17 mouse cellular contexts compared by ENCODE assay signal in genomic region chr14:56530788-56531187, GRCm38 (mm10). TPM values are rescaled to one million over a fixed set of nuclear protein-coding genes. Genes with fewer than 3 reads are reported as not detected.
A peak's percentile ranks its signal among the peaks of the same experiment; 100 is the strongest.
DNase-seq lines count a peak whose midpoint lies in the region; ATAC-seq lines count a peak whose summit lies in the region.
"Had no signal": no experiment of that assay in that cellular context is flagged by ENCODE, and none has a peak within 500 bp of the region (broad histone marks: within the 10 kb centered on the region; RNA-seq: fewer than 3 reads in every experiment).

No protein-coding gene starts in this region.

- no peak for DNase-seq in cerebellum, postnatal 10 days
- peak; percentile 13 for DNase-seq in ES-CJ7 (ENCODE audit: low read depth, low spot score)
- DNase-seq in cerebellum, adult 18-20 months, result peak; percentile 41 to 67
- peak; percentile 76 for DNase-seq in cerebellum, adult 9-11 months
- no peak for DNase-seq in ovary, adult 18-20 months (ENCODE audit: low spot score)
- DNase-seq in left cerebral cortex, postnatal 10 days (ENCODE audit: extremely low spot score in 1 of 2, low spot score in 2 of 2), result no peak
- no peak for DNase-seq in embryo, embryonic 11 days
- DNase-seq: adrenal gland, adult 2 months; adrenal gland, postnatal 25 days; B cell, adult 2 months; gastrocnemius, postnatal 10 days; heart, adult 2 months; kidney, adult 18-20 months had no signal

- peak; percentile 56; the same call in 1 of the 2 replicates for ATAC-seq in cerebellum, adult (ENCODE audit: insufficient number of reproducible peaks, low FRiP score, low TSS enrichment)
- ATAC-seq: CD4-positive, CD25-positive, alpha-beta regulatory T cell, adult 4 months; forebrain, embryonic 16.5 days; intestine, embryonic 15.5 days had no signal

- intact Hi-C loops in left cerebral cortex, postnatal 10 days (cut with DNase I), result no loop called here

RNA-seq across cellular contexts. Expression of gene Cenpj, which starts 44.4 kb away (rescaled TPM):
- total RNA-seq in left cerebral cortex, postnatal 10 days (2021), result 1 to 10 TPM; 3.9 to 4.5 TPM

RNA-seq across cellular contexts. Expression of gene Parp4, which starts 44.6 kb away (rescaled TPM):
- total RNA-seq in left cerebral cortex, postnatal 10 days (2021), result 1 to 10 TPM; 1.8 to 3.6 TPM

Comparison
In these comparisons a context has a peak if more than half of its experiments do, and no peak if none do; other contexts are left out.
1. DNase-seq: peak in ES-CJ7 (single experiment), cerebellum, adult 18-20 months (2 of 2) and cerebellum, adult 9-11 months (single experiment); none in cerebellum, postnatal 10 days (0 of 2), ovary, adult 18-20 months (single experiment), left cerebral cortex, postnatal 10 days (0 of 2) and embryo, embryonic 11 days (single experiment).